Mouse (Mus musculus): Measurements from ENCODE around the gene Mgll. TPM values are rescaled to one million over a fixed set of nuclear protein-coding genes. Genes with fewer than 3 reads are reported as not detected.
A peak's percentile ranks its signal among the peaks of the same experiment; 100 is the strongest.

Mgll gene
- polyA plus RNA-seq, 1 experiment = 63.4 TPM

DNA sequence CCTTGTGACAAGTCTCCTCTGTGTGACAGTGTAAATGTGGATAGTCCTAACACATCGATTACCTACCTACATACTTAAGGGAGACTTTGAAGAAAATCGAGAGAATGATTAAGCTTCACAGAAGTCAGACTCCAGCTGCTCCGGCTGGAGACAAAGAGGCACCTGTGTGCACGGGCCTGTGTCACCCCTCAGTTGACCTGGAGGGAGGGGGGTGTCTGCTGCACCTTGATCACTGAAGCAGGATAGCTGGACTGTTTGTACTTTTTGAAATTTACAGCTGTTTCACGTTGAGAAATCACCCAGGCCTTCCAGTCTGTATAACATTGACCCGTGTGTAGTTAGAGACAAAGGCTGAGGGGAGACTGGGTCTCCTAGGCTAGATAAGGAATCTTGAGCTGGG is 26.7 kb downstream of the Mgll start:
- peaks cover 36% of the 10 kb centered on the region for H3K4me1 ChIP-seq (ENCODE audit: control insufficient read depth, insufficient read depth, low read length)
- no peak overlapping the region for H3K27ac ChIP-seq (ENCODE audit: insufficient read depth, low read length)
- no peak for DNase-seq
- 76% methylated on average over 6 of the region's 6 CpGs for WGBS
- no peak overlapping the region for H3K4me3 ChIP-seq (replicated peaks; ENCODE audit: insufficient read depth, low read depth, low read length)
- TF ChIP-seq CTCF (IDR thresholded peaks at IDR 0.05; ENCODE audit: borderline replicate concordance, insufficient read depth, low read depth, low read length) (no peak), POLR2A (IDR thresholded peaks at IDR 0.05; ENCODE audit: borderline replicate concordance, insufficient read depth, low read length) (no peak)
- H3K27me3 ChIP-seq (ENCODE audit: control insufficient read depth, insufficient read depth, low read length) = no peaks in the 10 kb centered on the region

DNA sequence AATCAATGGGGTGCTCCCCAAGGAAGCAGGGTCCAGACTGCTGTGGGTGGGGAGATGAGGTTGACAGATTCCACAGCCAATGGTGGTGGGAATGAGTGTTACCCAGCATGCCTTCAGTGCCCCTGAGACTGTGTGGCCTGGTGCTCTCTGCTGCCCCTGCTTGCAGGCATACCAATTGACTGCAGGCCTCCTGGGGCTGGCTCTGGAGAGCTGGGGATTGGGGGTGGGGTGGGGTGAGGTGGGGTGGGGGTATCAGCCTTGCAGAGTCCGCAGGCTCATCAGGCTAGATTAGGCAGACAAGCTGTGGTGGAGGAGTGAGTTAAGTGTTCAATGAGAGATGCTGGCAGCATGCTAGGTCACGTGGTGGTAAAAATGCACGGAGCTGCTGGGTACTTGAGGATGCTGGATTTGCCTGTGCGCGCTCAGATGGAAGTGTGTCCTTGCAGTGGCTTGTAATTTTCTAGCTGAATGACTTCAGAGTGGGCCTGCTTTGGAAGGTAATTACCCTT is 28.6 kb downstream of the Mgll start:
- WGBS = 18% methylated on average over 5 of the region's 5 CpGs
- no peak overlapping the region for H3K4me3 ChIP-seq (replicated peaks; ENCODE audit: insufficient read depth, low read depth, low read length)
- no peaks in the 10 kb centered on the region for H3K27me3 ChIP-seq (ENCODE audit: control insufficient read depth, insufficient read depth, low read length)
- peak in 1 of 2 experiments; percentile 56 for DNase-seq
- TF ChIP-seq POLR2A (IDR thresholded peaks at IDR 0.05; ENCODE audit: borderline replicate concordance, insufficient read depth, low read length) (no peak), CTCF (IDR thresholded peaks at IDR 0.05; ENCODE audit: borderline replicate concordance, insufficient read depth, low read depth, low read length) (no peak)
- H3K27ac ChIP-seq (ENCODE audit: insufficient read depth, low read length) = peak overlapping the region; percentile 27
- peaks cover 39% of the 10 kb centered on the region for H3K4me1 ChIP-seq (ENCODE audit: control insufficient read depth, insufficient read depth, low read length)

DNA sequence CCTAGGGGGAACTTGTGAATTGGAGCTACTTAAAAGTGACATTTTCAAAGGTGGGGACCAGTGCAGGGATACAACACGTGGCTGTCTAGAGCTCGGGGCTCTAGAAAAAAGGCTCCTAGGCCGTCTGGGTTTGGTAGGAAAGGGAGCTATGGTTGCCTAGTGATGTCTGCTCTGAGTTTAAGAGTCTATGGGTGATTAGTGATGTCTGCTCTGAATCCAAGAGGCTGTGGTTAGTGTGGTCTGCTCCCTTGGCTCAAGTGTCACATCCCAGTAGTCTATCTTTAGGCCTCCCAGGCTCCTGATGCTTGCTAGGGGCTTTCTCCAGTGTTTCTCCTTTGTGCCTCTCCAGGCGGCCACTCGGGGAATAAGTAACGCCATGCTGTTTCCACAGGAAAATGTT is 29.4 kb downstream of the Mgll start:
- Histone ChIP-seq H3K27me3 (ENCODE audit: control insufficient read depth, insufficient read depth, low read length) (no peaks in the 10 kb centered on the region), H3K27ac (ENCODE audit: insufficient read depth, low read length) (no peak overlapping the region; the same call in 1 of the 2 replicates), H3K4me1 (ENCODE audit: control insufficient read depth, insufficient read depth, low read length) (peaks cover 45% of the 10 kb centered on the region), H3K4me3 (replicated peaks; ENCODE audit: insufficient read depth, low read depth, low read length) (no peak overlapping the region)
- 76% methylated on average over 6 of the region's 6 CpGs for WGBS
- DNase-seq = no peak
- TF ChIP-seq CTCF (IDR thresholded peaks at IDR 0.05; ENCODE audit: borderline replicate concordance, insufficient read depth, low read depth, low read length) = no peak
- TF ChIP-seq POLR2A (IDR thresholded peaks at IDR 0.05; ENCODE audit: borderline replicate concordance, insufficient read depth, low read length) = no peak

DNA sequence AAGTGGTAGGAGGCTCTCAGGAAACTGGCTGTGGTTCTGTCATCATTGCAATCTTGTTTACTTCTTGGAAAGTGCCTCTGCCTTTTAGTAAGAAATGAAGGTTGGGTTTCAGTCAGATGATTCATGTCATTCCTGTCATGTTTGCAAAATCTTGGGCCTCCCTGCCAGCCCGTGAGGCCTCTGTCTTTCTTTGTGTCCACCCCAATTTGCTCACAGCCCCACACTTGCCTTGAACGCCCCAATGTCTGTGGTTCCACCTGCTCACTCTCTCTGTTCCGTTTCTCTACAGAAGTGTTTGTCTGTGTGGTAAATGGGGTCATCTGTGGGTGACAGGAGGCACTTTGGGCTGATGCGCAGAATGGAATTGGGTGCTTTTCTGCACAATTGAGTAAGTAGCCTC is 32.8 kb downstream of the Mgll start:
- TF ChIP-seq CTCF (IDR thresholded peaks at IDR 0.05; ENCODE audit: borderline replicate concordance, insufficient read depth, low read depth, low read length) = no peak
- TF ChIP-seq POLR2A (IDR thresholded peaks at IDR 0.05; ENCODE audit: borderline replicate concordance, insufficient read depth, low read length) = no peak
- Histone ChIP-seq H3K27me3 (ENCODE audit: control insufficient read depth, insufficient read depth, low read length) (no peaks in the 10 kb centered on the region), H3K4me3 (replicated peaks; ENCODE audit: insufficient read depth, low read depth, low read length) (no peak overlapping the region), H3K4me1 (ENCODE audit: control insufficient read depth, insufficient read depth, low read length) (peaks cover 60% of the 10 kb centered on the region), H3K27ac (ENCODE audit: insufficient read depth, low read length) (no peak overlapping the region)
- 78% methylated on average over 4 of the region's 4 CpGs for WGBS
- no peak for DNase-seq

DNA sequence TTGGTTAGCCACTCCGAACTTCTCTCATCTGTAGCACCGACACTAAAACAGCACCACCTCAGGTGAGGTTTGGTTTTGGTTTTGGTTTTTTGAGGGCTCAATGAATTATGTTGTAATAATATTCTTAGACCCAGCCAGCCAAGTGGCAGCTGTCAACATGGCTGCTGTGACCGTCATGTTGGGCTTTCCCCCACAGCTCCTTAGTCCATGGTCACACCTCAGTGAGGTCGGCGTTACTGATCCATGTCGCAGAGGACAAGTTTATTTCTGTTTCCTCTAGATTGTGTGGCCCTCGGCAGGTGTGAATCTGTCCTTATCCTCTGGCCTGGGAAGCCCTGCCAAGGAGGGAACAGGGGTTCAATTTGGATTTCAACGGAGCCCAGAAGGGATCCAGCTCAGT is 33.9 kb downstream of the Mgll start:
- DNase-seq = no peak
- peaks cover 59% of the 10 kb centered on the region for H3K4me1 ChIP-seq (ENCODE audit: control insufficient read depth, insufficient read depth, low read length)
- no peaks in the 10 kb centered on the region for H3K27me3 ChIP-seq (ENCODE audit: control insufficient read depth, insufficient read depth, low read length)
- 0 out of 2 replicates have a peak overlapping the region, but pooled peaks have one; percentile 81 for H3K27ac ChIP-seq (ENCODE audit: insufficient read depth, low read length)
- TF ChIP-seq CTCF (IDR thresholded peaks at IDR 0.05; ENCODE audit: borderline replicate concordance, insufficient read depth, low read depth, low read length) (no peak), POLR2A (IDR thresholded peaks at IDR 0.05; ENCODE audit: borderline replicate concordance, insufficient read depth, low read length) (no peak)
- WGBS = 77% methylated on average over 8 of the region's 8 CpGs
- H3K4me3 ChIP-seq (replicated peaks; ENCODE audit: insufficient read depth, low read depth, low read length) = no peak overlapping the region

DNA sequence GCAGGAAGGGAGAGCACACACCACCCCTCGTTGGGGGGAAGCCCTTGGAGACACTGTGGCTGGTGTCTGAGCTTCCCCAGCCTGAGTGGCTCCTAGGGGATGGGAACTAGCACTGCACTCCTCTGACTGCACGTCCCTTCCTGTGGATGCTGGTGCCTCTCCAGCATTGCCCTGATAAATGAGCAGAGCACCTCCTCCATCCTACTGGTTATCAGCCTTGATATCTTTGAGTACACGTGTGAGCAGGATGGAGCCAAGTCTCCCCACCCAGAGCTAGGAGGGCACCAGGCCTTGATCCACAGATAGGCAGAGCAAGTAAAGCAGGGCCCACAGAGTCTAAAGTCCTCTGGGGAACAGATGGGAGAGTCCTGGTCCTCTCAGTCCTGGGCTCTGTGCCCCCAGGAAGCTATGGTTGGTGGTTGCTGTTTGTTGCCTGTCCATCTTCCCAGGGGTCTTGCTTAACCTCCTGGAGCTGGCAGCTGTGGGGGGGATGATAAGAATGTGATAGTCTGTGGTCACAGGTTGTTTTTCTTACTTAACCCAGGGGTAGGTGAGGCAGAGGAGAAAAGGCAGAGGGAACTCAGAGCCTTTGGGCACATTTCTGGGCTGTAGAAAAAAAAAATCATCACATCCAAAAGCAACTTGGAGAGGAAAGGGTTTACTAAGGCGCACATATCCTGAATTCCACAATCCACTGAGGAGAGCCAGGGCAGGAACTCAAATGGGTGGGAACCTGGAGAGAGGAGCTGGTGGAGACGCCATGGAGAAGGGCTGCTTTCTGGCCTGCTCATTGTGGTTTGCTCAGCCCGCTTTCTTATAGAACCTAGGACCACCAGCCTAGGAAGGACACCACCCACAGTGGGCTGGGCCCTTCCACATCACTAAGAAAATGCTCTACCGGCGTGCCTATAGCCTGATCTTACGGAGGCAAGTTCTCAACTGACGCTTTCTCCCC is 34.6 kb downstream of the Mgll start:
- WGBS = 63% methylated on average over 10 of the region's 10 CpGs
- H3K27me3 ChIP-seq (ENCODE audit: control insufficient read depth, insufficient read depth, low read length) = no peaks in the 10 kb centered on the region
- no peak overlapping the region for H3K4me3 ChIP-seq (replicated peaks; ENCODE audit: insufficient read depth, low read depth, low read length)
- DNase-seq = no peak
- H3K4me1 ChIP-seq (ENCODE audit: control insufficient read depth, insufficient read depth, low read length) = peaks cover 57% of the 10 kb centered on the region
- H3K27ac ChIP-seq (ENCODE audit: insufficient read depth, low read length) = peak overlapping the region; percentile 81
- TF ChIP-seq POLR2A (IDR thresholded peaks at IDR 0.05; ENCODE audit: borderline replicate concordance, insufficient read depth, low read length) (no peak), CTCF (IDR thresholded peaks at IDR 0.05; ENCODE audit: borderline replicate concordance, insufficient read depth, low read depth, low read length) (no peak)

DNA sequence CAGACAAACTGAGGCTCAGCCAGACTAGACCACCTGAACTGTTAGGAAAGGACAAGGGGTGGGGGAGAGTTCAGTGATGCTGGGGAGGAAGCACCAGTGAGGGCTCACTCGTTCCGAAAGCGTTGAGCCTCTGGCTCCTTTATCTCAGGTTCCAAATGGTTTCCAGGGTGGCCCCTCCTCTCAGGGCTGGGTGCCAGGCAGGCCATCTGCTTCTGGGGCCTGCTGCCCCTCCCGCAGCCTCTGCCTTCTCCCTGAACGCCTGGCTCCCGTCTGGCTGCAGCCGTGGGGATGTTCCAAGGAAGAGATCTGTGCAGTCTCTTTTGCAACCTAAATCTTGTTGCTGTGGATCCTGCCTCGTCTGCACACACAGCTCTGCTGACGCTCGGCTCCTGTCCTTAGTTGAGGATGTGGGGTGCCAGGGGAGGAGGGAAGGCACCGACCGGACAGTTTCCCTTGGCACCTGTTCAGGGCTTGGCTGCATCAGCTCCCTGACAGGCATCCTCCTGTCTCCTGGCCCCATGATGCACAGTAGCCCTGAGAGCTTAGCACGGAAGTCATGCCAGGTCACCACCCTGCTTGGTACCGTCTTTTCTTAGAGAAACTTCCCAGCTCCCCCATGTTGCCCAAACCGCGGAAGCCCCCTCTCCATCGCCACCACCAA is 35.7 kb downstream of the Mgll start:
- WGBS = 3% methylated on average over 17 of the region's 17 CpGs
- peak; percentile 41; the same call in 1 of the 2 replicates for TF ChIP-seq POLR2A (IDR thresholded peaks at IDR 0.05; ENCODE audit: borderline replicate concordance, insufficient read depth, low read length)
- no peak for TF ChIP-seq CTCF (IDR thresholded peaks at IDR 0.05; ENCODE audit: borderline replicate concordance, insufficient read depth, low read depth, low read length)
- H3K4me1 ChIP-seq (ENCODE audit: control insufficient read depth, insufficient read depth, low read length) = peaks cover 59% of the 10 kb centered on the region
- peak overlapping the region; percentile 81 for H3K27ac ChIP-seq (ENCODE audit: insufficient read depth, low read length)
- no peaks in the 10 kb centered on the region for H3K27me3 ChIP-seq (ENCODE audit: control insufficient read depth, insufficient read depth, low read length)
- H3K4me3 ChIP-seq (replicated peaks; ENCODE audit: insufficient read depth, low read depth, low read length) = peak overlapping the region; percentile 26
- DNase-seq = peak; percentile 98

Measured in cerebellum, adult 2 months (tissue).